Mouse (Mus musculus): ENCODE data around the gene Pola2. TPM values are rescaled to one million over a fixed set of nuclear protein-coding genes. Genes with fewer than 3 reads are reported as not detected.

Gene Pola2
- polyA plus RNA-seq, 1 experiment from 2014 or later = 20.8 TPM

DNA sequence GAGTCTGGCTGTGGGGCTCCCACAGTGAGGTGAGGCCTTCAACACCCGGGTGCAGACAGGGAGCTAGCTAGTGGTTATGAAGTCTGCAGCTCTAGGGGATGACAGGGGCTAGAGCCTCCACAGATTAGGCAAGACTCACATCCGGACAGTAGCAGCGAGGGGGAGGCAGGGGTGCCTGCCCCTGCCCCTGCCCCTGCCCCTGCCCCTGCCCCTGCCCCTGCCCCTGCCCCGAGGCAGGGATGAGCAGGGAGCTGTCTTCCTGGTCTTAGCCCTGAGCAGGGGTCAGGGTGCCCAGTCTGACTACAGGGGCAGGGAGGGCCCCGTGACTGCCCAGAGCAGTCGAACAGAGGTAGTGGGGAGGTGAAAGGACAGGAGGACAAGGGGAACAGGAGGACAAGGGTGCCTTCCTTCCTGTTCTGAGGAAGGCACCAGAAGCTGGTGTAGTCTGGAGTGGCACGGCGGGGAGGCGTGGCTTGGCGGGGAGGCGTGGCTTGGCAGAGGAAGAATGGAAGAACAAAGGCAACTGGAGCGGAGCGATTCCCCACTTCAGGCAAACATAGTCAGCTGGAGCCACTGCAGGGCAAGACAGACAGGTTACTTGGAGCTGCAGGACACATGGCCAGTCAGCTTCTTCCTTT, 24.9 kb upstream of the Pola2 start:
- H3K27ac ChIP-seq (replicated peaks) = peak overlapping the region; percentile 74
- ATAC-seq (ENCODE audit: low read depth) = peak; percentile 91
- H3K4me3 ChIP-seq = no peak overlapping the region; the same call in 1 of the 2 replicates

DNA sequence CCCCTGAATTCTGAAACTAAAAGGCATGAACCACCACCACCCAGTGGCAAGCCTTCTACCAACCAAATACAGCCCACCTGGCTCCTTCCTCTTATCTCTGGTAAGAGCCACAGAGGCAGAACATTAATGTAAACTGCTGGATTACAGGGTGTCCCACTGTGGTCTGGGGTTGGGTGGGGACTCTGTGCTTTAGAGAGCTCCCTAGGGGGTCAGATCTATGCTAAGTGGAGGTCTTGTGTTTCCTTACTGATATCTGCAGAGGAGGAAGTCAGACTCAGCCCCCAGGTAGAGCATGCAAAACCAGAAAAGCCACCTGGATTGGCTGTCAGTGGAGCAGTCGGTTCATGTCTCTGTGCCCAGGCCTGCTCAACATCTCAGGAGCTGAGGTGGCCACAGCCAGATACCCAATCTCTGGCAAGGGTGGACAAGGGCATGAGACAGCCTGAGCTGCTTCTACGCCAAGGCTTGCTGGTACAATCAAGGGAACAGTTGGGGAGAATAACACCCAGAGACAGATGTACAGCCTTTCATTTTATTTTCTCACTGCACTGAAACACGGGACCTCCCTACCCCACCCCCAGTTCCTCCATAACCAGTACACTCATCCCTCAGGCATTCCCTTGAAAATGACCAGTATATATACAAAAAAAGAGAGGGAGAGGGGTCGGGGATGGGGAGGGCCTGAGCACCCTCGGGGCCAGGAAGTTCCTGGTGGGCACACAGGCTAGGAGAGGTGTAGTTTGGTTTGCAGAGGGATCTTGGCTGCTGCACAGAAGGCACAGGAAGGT, 24.2 kb upstream of the Pola2 start:
- no peaks in the 10 kb centered on the region for H3K27me3 ChIP-seq
- 0 out of 2 replicates have a peak overlapping the region, but pooled peaks have one; percentile 70 for H3K9ac ChIP-seq
- no peak overlapping the region for H3K4me3 ChIP-seq
- H3K27ac ChIP-seq (replicated peaks) = peak overlapping the region; percentile 74; the same call in 1 of the 2 replicates
- H3K4me1 ChIP-seq (replicated peaks) = peaks cover 11% of the 10 kb centered on the region
- no peak for ATAC-seq (ENCODE audit: low read depth)
- no peaks in the 10 kb centered on the region for H3K9me3 ChIP-seq
- no peak overlapping the region for H3K4me2 ChIP-seq
- H3K36me3 ChIP-seq = no peaks in the 10 kb centered on the region
- 78% methylated on average over 5 of the region's 5 CpGs for WGBS

More for the DNA sequence above, 24.9 kb upstream of the Pola2 start:
- Histone ChIP-seq H3K9me3 (no peaks in the 10 kb centered on the region), H3K27me3 (no peaks in the 10 kb centered on the region), H3K4me1 (replicated peaks) (peaks cover 11% of the 10 kb centered on the region), H3K36me3 (no peaks in the 10 kb centered on the region), H3K4me2 (peak overlapping the region; percentile 43), H3K9ac (peak overlapping the region; percentile 70)
- 10% methylated on average over 13 of the region's 13 CpGs for WGBS

DNA sequence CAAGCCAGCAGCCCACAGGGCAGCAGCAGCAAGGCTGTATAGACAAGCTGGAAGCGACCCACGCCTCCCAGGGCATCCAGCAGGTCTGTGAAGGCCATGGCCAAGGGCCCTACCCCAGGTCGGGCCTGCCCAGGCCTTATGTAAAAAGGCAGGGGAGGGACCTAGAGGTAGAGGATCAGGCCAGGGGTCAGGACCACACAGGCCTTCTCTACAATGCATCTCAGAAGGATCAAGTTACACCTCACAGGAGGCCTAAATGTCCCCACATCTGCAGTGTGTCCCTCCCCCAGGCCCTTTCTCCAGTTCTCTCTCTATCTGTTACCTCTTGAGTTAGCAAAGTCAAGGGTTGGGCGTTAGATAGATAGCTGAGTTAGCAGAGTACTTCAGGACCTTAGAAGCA, 22.0 kb upstream of the Pola2 start, which contains the start of gene Slc22a20:
Gene Slc22a20, minus strand, starts transcription at position 101 of the 400 bp plus-strand sequence.
- H3K4me2 ChIP-seq = no peak within 1 kb of the TSS
- H3K9ac ChIP-seq = no peak within 1 kb of the TSS
- H3K9me3 ChIP-seq = no peaks in the 10 kb centered on the region
- H3K4me3 ChIP-seq = no peak within 1 kb of the TSS
- H3K27ac ChIP-seq (replicated peaks) = no peak within 1 kb of the TSS
- 45% methylated on average over 4 of the region's 4 CpGs for WGBS
- H3K27me3 ChIP-seq = no peaks in the 10 kb centered on the region
- peaks cover 11% of the 10 kb centered on the region for H3K4me1 ChIP-seq (replicated peaks)
- no peaks in the 10 kb centered on the region for H3K36me3 ChIP-seq
- ATAC-seq (ENCODE audit: low read depth) = no peak

DNA sequence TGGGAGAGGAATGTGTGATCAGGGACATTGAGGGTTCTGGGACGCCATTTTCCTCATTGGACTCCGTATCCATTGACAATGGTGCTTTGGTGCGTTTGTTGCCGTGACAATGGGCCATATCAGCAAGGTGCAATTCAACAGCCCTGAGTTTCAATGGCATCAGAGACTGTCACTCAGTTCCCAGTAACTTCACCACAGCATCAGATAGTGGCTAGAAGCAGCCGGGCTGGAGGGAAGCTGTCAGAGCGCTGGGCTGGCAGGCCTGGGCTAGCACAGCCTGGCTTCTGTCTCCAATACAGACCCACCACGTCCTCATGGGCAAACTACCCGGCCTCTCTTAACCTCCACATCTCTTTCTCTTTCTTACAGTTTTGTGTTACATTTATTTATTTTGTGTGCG, 16.5 kb upstream of the Pola2 start:
- 77% methylated on average over 9 of the region's 9 CpGs for WGBS
- H3K4me3 ChIP-seq = no peak overlapping the region
- ATAC-seq (ENCODE audit: low read depth) = no peak
- no peaks in the 10 kb centered on the region for H3K36me3 ChIP-seq
- H3K27ac ChIP-seq (replicated peaks) = no peak overlapping the region
- H3K4me1 ChIP-seq (replicated peaks) = no peaks in the 10 kb centered on the region
- no peaks in the 10 kb centered on the region for H3K27me3 ChIP-seq
- no peaks in the 10 kb centered on the region for H3K9me3 ChIP-seq
- H3K9ac ChIP-seq = no peak overlapping the region
- H3K4me2 ChIP-seq = no peak overlapping the region

DNA sequence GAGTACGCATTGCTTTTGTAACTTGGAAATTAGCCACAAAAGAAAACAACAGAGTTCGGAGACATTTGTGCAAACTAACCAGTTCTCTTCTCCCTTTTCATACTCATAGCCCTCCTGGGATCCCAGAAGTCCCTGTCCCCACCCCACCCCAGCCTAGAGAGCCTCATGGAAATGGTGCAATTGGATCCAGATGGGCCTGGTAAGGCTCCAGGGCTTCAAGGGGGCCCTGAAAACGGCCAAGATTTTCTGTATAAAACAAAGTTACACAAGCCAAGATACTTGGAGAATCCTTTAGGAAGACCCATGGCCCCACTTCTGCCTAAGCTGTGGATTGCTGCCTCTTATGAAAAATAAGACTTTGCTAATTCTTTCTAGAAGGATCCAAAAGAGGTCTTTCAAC, 13.7 kb upstream of the Pola2 start:
- Histone ChIP-seq H3K4me1 (replicated peaks) (no peaks in the 10 kb centered on the region), H3K4me2 (no peak overlapping the region), H3K9me3 (no peaks in the 10 kb centered on the region), H3K27ac (replicated peaks) (no peak overlapping the region), H3K4me3 (no peak overlapping the region), H3K36me3 (no peaks in the 10 kb centered on the region), H3K9ac (no peak overlapping the region), H3K27me3 (no peaks in the 10 kb centered on the region)
- ATAC-seq (ENCODE audit: low read depth) = no peak
- WGBS = 85% methylated on average over 3 of the region's 3 CpGs

DNA sequence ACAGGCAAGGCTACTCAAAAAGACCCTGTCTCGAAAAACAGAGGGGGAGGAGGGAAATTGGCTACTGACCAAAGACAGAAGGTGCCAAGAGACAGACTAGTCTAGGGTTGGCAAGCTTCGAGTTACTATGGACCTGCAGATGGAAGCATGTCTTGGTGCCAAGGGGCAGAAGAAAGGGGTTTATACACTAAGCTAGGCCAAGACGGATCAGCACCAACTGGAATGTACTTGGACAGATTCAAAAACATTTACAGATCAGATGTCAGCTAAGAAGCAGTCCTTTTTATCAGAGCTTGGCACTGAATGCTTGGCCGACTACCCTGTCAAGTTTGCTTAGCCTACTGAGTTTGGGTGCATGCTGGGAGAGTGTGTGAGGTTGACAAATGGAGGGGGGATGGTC, 11.7 kb upstream of the Pola2 start:
- Histone ChIP-seq H3K27ac (replicated peaks) (no peak overlapping the region), H3K27me3 (peaks cover 3% of the 10 kb centered on the region; the same call in 1 of the 2 replicates), H3K36me3 (no peaks in the 10 kb centered on the region), H3K9ac (no peak overlapping the region), H3K4me1 (replicated peaks) (no peaks in the 10 kb centered on the region), H3K4me2 (no peak overlapping the region), H3K4me3 (no peak overlapping the region), H3K9me3 (no peaks in the 10 kb centered on the region)
- 79% methylated on average over 4 of the region's 4 CpGs for WGBS
- no peak for ATAC-seq (ENCODE audit: low read depth)

DNA sequence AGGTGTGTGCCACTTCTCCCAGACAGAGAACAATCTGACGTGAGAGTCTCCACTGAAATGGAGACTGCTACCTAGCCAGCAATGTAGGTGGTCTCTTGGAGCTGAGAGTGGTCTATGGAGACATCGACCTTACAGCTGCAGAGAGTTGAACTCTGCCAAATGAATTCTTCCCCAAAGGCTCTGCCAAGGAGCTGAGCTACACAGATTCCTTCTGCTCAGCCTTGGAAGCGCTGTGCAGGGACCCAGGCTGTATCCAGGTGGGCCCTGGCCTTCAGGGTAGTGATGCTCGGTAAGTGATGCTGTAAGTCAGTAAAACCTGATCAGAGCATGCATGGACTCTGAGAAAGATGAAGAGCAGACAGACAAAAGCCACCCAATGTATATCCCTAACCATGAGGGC, 11.1 kb upstream of the Pola2 start:
- no peak overlapping the region for H3K27ac ChIP-seq (replicated peaks)
- 83% methylated on average over 4 of the region's 4 CpGs for WGBS
- ATAC-seq (ENCODE audit: low read depth) = no peak

DNA sequence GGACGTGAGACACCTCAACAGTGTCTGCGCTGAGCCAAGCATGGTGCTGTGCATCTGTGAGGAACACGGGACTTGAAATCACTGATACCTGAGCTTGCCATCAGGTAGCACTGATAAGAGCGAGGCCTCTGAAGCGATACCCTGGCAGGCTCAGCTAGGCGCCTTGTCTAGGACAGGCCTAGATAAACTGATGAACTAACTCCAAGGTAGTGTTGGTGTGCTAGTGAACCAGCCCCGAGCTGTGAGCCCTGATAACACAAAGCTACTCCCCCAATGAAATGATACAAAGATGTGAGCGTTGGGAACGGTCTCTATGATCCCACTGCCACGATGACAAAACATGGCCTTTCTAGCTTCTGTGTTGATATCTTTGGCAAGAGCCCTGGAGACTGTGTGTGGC, 3.7 kb upstream of the Pola2 start:
- H3K9me3 ChIP-seq = no peaks in the 10 kb centered on the region
- H3K4me3 ChIP-seq = no peak overlapping the region
- no peak overlapping the region for H3K9ac ChIP-seq
- H3K4me1 ChIP-seq (replicated peaks) = peaks cover 18% of the 10 kb centered on the region
- WGBS = 91% methylated on average over 10 of the region's 10 CpGs
- no peak overlapping the region for H3K4me2 ChIP-seq
- no peaks in the 10 kb centered on the region for H3K36me3 ChIP-seq
- H3K27ac ChIP-seq (replicated peaks) = no peak overlapping the region
- no peak for ATAC-seq (ENCODE audit: low read depth)
- H3K27me3 ChIP-seq = peaks cover 3% of the 10 kb centered on the region; the same call in 1 of the 2 replicates

More for the DNA sequence above, 11.1 kb upstream of the Pola2 start:
- Histone ChIP-seq H3K4me3 (no peak overlapping the region), H3K4me2 (no peak overlapping the region), H3K27me3 (peaks cover 3% of the 10 kb centered on the region; the same call in 1 of the 2 replicates), H3K4me1 (replicated peaks) (no peaks in the 10 kb centered on the region), H3K36me3 (no peaks in the 10 kb centered on the region), H3K9me3 (no peaks in the 10 kb centered on the region), H3K9ac (no peak overlapping the region)

DNA sequence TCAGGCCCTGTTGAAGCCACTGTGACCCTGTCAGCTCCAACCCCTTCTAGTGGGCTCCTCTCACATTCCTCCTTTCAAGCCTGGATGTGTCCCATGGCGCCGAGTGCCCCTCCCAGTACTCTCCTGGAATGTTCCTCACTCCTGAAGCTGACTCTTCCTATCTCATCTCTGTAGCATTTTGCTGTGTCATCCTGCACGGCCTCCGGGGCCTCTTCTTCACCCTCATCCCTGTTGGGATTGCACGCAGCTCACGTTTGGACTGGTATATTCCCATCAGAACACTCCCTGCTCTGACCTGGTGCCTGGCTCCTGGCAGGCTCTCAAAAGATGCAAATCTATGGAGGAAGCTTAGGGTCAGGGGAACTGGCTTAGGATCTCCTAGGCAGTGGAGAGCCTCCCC, 2.8 kb upstream of the Pola2 start:
- H3K27ac ChIP-seq (replicated peaks) = no peak overlapping the region
- no peak overlapping the region for H3K4me3 ChIP-seq
- no peaks in the 10 kb centered on the region for H3K36me3 ChIP-seq
- no peak for ATAC-seq (ENCODE audit: low read depth)
- H3K4me1 ChIP-seq (replicated peaks) = peaks cover 22% of the 10 kb centered on the region
- no peaks in the 10 kb centered on the region for H3K9me3 ChIP-seq
- peaks cover 3% of the 10 kb centered on the region; the same call in 1 of the 2 replicates for H3K27me3 ChIP-seq
- H3K4me2 ChIP-seq = no peak overlapping the region
- 76% methylated on average over 6 of the region's 6 CpGs for WGBS
- H3K9ac ChIP-seq = peak overlapping the region; percentile 31; the same call in 1 of the 2 replicates

DNA sequence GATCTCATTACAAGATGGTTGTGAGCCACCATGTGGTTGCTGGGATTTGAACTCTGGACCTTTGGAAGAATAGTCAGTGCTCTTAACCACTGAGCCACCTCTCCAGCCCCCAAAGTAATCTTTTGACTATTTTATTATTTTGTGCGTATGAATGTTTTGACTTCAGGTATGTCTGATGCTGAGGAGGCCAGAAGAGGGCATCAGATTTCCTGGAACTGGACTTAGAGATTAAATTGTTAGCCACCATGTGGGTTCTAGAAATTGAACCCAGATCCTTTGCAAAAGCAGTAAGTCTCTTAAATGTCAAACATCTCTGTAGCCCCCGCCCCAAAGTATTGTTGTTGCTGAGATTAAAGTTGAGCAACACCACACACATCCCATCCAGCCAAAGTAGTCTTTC, 1.9 kb upstream of the Pola2 start:
- no peaks in the 10 kb centered on the region for H3K9me3 ChIP-seq
- H3K4me3 ChIP-seq = no peak overlapping the region
- no peaks in the 10 kb centered on the region for H3K27me3 ChIP-seq
- no peak for ATAC-seq (ENCODE audit: low read depth)
- H3K9ac ChIP-seq = no peak overlapping the region
- H3K4me2 ChIP-seq = no peak overlapping the region
- H3K4me1 ChIP-seq (replicated peaks) = peaks cover 22% of the 10 kb centered on the region
- no peaks in the 10 kb centered on the region for H3K36me3 ChIP-seq
- WGBS = 96% methylated on average over 2 of the region's 2 CpGs
- H3K27ac ChIP-seq (replicated peaks) = no peak overlapping the region

DNA sequence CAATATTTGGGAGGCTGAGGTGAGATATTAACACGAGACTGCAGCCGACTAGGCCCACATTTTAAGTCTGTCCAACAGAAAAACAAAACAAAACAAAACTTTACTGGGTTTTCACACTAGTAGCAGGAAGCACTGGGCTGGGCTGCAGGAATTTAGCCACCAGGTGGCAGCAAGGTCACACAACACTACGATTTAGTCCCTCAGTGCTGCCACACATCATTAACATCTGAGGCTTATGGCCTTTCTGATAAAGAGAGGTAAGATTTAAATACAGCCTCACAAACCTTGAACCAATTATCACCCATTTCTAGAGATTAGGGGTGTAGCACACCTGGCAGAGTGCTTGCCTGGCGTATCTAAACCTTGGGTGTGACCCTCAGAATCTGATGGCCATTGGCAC, 1.3 kb upstream of the Pola2 start:
- H3K9me3 ChIP-seq = no peaks in the 10 kb centered on the region
- no peaks in the 10 kb centered on the region for H3K27me3 ChIP-seq
- 12% methylated on average over 4 of the region's 4 CpGs for WGBS
- no peak overlapping the region for H3K4me3 ChIP-seq
- H3K9ac ChIP-seq = no peak overlapping the region
- ATAC-seq (ENCODE audit: low read depth) = no peak
- H3K27ac ChIP-seq (replicated peaks) = no peak overlapping the region
- H3K4me1 ChIP-seq (replicated peaks) = peaks cover 22% of the 10 kb centered on the region
- H3K4me2 ChIP-seq = no peak overlapping the region
- H3K36me3 ChIP-seq = no peaks in the 10 kb centered on the region

DNA sequence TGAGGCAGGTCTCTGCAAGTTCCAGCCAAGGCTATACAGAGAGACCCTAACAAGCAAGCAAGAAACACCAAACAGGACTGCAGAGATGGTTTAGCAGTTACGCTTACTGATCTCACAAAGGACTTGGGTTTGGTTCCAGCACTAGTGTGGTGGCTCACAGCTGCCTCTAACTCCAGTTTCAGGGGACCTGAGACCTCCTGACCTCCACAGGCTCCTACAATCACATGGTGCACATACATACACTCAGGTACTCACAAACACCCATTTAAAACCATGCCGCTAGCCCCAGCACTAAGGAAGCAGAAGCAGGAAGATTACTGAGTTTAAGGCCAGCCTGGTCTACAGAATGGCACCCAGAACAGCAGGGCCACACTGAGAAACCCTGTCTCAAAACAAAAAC, 802 bp upstream of the Pola2 start:
- Histone ChIP-seq H3K4me3 (peak overlapping the region; percentile 63), H3K27me3 (no peaks in the 10 kb centered on the region), H3K9ac (peak overlapping the region; percentile 78; the same call in 1 of the 2 replicates), H3K27ac (replicated peaks) (no peak overlapping the region), H3K36me3 (no peaks in the 10 kb centered on the region), H3K4me2 (peak overlapping the region; percentile 85), H3K9me3 (no peaks in the 10 kb centered on the region), H3K4me1 (replicated peaks) (peaks cover 22% of the 10 kb centered on the region)
- whole genome bisulfite sequencing = 90% methylated on average over 2 of the region's 2 CpGs
- peak; percentile 10; the same call in 1 of the 2 replicates for ATAC-seq (ENCODE audit: low read depth)
